Mouse (Mus musculus) R1 (cell line): ENCODE measurements at regions not wholly inside any gene's neighbourhood (a gene's known extent, or its start where the extent isn't known, plus 50 kb on each side); places are given as distances from the start of the nearest gene placed in this dataset.

Experiments used
- DNase-seq: peaks from one replicate; pipeline ENCODE4 v3.0.0-alpha.2; 2018; ENCODE audit warnings: low read depth, low spot score

- no peak for DNase-seq
These were observed 73.7 kb upstream of the Rreb1 start for GRCm38 (mm10) chr13:37704475-37704874.

- DNase-seq: no peak
These were observed 72.7 kb upstream of the Rreb1 start for GRCm38 (mm10) chr13:37705482-37705881.

GRCm38 (mm10) chr13:37710913-37711312 is 67.3 kb upstream of the Rreb1 start:
- DNase-seq: no peak

- no peak for DNase-seq
These were observed 65.2 kb upstream of the Rreb1 start for GRCm38 (mm10) chr13:37712908-37713496.

GRCm38 (mm10) chr13:37715058-37715712 is 63.0 kb upstream of the Rreb1 start:
- no peak for DNase-seq

- DNase-seq: no peak
These were observed 62.2 kb upstream of the Rreb1 start for GRCm38 (mm10) chr13:37715770-37716693.

GRCm38 (mm10) chr13:37717793-37718192 is 60.4 kb upstream of the Rreb1 start:
- DNase-seq: no peak

- DNase-seq: no peak
These were observed 59.8 kb upstream of the Rreb1 start for GRCm38 (mm10) chr13:37718364-37718763.
